Mouse (Mus musculus) kidney, postnatal 10 days (tissue): ENCODE results near the gene Slc36a3.

Experiments
- DNase-seq: peaks from one replicate; pipeline ENCODE4 v3.0.0; 2021; ENCODE audit warnings: mixed read lengths

Slc36a3 gene

GRCm38 (mm10) chr11:55151608-55152007 is at the start of gene Slc36a3:
Slc36a3 (minus strand) TSS chr11:55151708.
- DNase-seq, result no peak

GRCm38 (mm10) chr11:55197740-55198510 is 46.4 kb upstream of the Slc36a3 start:
- no peak for DNase-seq

- no peak for DNase-seq
These were observed 45.6 kb upstream of the Slc36a3 start for GRCm38 (mm10) chr11:55197086-55197485.

- DNase-seq, result no peak
These were observed 38.7 kb upstream of the Slc36a3 start for GRCm38 (mm10) chr11:55190216-55190615.

- DNase-seq, result no peak
These were observed 36.3 kb upstream of the Slc36a3 start for GRCm38 (mm10) chr11:55187777-55188176.

- DNase-seq, result no peak
These were observed 35.8 kb upstream of the Slc36a3 start for GRCm38 (mm10) chr11:55187292-55187691.

GRCm38 (mm10) chr11:55184733-55185291 is 33.3 kb upstream of the Slc36a3 start, which contains the start of gene Slc36a2:
Slc36a2 (minus strand) TSS chr11:55185077.
- peak; percentile 47 for DNase-seq

- DNase-seq, result no peak
These were observed 32.7 kb upstream of the Slc36a3 start for GRCm38 (mm10) chr11:55184246-55184645.

- DNase-seq, result no peak
These were observed 31.6 kb upstream of the Slc36a3 start for GRCm38 (mm10) chr11:55183124-55183523.

GRCm38 (mm10) chr11:55179856-55180255 is 28.3 kb upstream of the Slc36a3 start:
- no peak for DNase-seq

GRCm38 (mm10) chr11:55178830-55179229 is 27.3 kb upstream of the Slc36a3 start:
- DNase-seq, result no peak

- no peak for DNase-seq
These were observed 19.0 kb upstream of the Slc36a3 start for GRCm38 (mm10) chr11:55170501-55170900.

- DNase-seq, result no peak
These were observed 17.4 kb upstream of the Slc36a3 start for GRCm38 (mm10) chr11:55168914-55169313.

- DNase-seq, result no peak
These were observed 17.0 kb upstream of the Slc36a3 start for GRCm38 (mm10) chr11:55168504-55168903.

GRCm38 (mm10) chr11:55165748-55166147 is 14.2 kb upstream of the Slc36a3 start:
- no peak for DNase-seq

GRCm38 (mm10) chr11:55164723-55165122 is 13.2 kb upstream of the Slc36a3 start:
- DNase-seq, result peak; percentile 52

GRCm38 (mm10) chr11:55162670-55163069 is 11.2 kb upstream of the Slc36a3 start:
- peak; percentile 60 for DNase-seq

GRCm38 (mm10) chr11:55158785-55159359 is 7.4 kb upstream of the Slc36a3 start:
- peak; percentile 91 for DNase-seq

- no peak for DNase-seq
These were observed 3.5 kb upstream of the Slc36a3 start for GRCm38 (mm10) chr11:55155070-55155421.

GRCm38 (mm10) chr11:55154398-55155069 is 3.0 kb upstream of the Slc36a3 start:
- no peak for DNase-seq

- DNase-seq, result no peak
These were observed 3.0 kb downstream of the Slc36a3 start for GRCm38 (mm10) chr11:55148461-55148860.

- no peak for DNase-seq
These were observed 4.1 kb downstream of the Slc36a3 start for GRCm38 (mm10) chr11:55147423-55147822.

- no peak for DNase-seq
These were observed 4.7 kb downstream of the Slc36a3 start for GRCm38 (mm10) chr11:55146855-55147254.

GRCm38 (mm10) chr11:55144011-55144410 is 7.5 kb downstream of the Slc36a3 start:
- DNase-seq, result no peak
